Mouse (Mus musculus) CD4-positive, CD25-positive, alpha-beta regulatory T cell, adult 2 months (primary cell): ENCODE data around the gene H2-T24.
"Not testable (repeated sequence)": the region's sequence is repeated elsewhere in the genome, so short reads cannot be mapped to it uniquely, and the experiment has no call there.

Experiments
- DNase-seq: peaks from one replicate; pipeline ENCODE4 v3.0.0-alpha.2; 2012; ENCODE audit warnings: low read depth, low spot score

The H2-T24 gene

DNA sequence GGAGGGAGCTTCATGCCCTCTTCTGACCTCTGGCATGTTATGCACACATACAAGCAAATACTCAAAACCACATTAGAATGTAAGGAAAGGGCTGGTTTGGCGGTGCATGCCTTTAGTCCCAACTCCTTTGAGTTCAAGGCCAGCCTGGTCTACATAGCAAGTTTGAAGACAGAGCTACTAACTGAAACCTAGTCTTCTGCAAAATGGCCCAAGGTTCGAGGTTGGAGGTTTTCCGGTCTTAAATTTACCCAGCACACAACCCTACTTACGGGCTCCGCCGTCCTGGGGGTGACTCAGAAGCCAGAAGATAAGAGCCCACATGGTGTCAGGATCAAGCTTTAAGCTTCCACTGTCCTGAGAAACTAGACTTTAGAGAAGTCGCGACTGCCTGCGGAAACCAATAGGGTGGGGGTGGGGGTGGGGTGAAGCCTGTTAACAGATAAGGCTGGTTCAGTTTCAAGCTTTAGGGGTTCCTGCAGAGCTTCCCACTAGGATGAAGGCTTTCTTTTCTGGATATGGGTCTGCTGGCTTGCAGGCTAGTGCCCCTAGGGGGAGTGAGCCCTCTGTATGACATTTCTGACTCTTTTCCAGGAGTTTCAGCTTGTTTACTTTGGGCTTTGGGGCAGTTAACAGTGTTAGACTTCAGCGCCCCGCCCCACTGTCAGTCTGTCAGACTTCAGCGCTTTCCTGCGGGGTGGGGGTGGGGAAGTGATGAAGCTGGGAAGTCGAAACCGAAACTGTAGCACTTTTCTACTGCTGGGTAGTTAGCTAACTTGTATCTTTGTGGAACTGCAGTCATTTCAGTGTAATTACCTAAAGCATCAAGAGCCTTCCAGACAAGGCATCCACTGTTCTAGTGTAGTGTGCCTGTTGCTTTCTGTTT, at the start of gene H2-T24:
H2-T24 (minus strand) TSS at position 370 of the 883 bp plus-strand sequence.
- peak; percentile 93 for DNase-seq

GRCm38 (mm10) chr17:36060829-36061228, 40.5 kb upstream of the H2-T24 start:
- DNase-seq = peak; percentile 93

DNA sequence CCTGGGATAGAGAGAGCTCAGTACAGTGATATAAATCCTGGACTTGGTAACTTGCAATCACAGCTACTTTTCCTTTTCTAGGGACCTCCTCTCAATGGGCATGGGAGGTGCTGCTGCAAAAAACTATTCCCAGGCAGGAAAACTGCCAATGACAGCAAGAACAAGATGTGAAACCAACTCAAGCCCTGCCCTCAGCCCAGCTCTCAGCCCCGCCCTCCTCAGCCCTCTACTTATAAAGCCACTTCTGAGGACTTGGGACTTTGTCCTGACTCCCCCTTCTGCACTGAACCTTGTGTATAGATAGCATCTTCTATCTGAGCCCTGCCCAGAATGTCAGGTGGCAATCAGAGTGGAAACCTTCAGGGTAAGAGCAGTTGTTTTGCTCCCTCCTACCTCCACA, 38.0 kb upstream of the H2-T24 start, which contains the start of gene Gm11127:
Gm11127 (minus strand) TSS at position 10 of the 400 bp plus-strand sequence.
- DNase-seq = not testable (repeated sequence)

- DNase-seq = not testable (repeated sequence)
Measured at GRCm38 (mm10) chr17:36057927-36058326, 37.6 kb upstream of the H2-T24 start.

- peak; percentile 38 for DNase-seq
Measured at GRCm38 (mm10) chr17:36043286-36043685, 22.9 kb upstream of the H2-T24 start.

- DNase-seq = peak; percentile 94
Measured at GRCm38 (mm10) chr17:36042610-36043169, 22.3 kb upstream of the H2-T24 start, which contains the start of the genes H2-T22 and Gm6034. Gene H2-T22, minus strand, starts transcription at chr17:36042747. Gene Gm6034, plus strand, starts transcription at chr17:36042961.

GRCm38 (mm10) chr17:36042055-36042454, 21.7 kb upstream of the H2-T24 start:
- not testable (repeated sequence) for DNase-seq

DNA sequence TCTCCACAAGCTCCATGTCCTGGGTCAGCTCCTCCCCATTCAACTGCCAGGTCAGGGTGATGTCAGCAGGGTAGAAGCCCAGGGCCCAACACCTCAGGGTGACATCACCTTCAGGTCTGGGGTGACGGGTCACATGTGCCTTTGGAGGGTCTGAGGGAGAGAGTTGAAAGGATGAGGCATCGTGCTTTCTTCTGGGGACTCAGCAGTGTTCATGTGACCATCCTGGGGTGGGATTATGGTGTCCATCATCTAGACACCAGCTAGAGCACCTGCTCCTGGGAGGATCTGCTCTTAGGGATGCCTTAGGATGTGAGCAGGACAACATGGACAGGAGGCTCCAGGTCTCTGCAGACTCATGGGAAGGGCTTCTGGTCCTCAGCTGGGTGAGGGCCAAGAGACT, 20.2 kb upstream of the H2-T24 start:
- not testable (repeated sequence) for DNase-seq

DNA sequence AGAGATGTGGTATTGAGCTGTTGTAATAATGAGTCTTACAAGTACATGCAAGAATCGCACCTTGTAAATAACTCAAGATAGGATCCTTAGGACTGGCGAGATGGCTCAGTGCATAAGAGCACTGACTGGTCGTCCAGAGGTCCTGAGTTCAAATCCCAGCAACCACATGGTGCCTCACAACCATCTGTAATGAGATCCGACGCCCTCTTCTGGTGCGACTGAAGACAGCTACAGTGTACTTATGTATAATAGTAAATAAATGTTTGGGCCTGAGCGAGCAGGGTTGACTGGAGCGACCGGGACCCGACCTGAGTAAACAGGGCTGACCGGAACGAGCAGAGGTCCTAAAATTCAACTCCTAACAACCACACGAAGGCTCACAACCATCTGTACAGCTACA, 15.8 kb upstream of the H2-T24 start:
- peak; percentile 43 for DNase-seq

DNA sequence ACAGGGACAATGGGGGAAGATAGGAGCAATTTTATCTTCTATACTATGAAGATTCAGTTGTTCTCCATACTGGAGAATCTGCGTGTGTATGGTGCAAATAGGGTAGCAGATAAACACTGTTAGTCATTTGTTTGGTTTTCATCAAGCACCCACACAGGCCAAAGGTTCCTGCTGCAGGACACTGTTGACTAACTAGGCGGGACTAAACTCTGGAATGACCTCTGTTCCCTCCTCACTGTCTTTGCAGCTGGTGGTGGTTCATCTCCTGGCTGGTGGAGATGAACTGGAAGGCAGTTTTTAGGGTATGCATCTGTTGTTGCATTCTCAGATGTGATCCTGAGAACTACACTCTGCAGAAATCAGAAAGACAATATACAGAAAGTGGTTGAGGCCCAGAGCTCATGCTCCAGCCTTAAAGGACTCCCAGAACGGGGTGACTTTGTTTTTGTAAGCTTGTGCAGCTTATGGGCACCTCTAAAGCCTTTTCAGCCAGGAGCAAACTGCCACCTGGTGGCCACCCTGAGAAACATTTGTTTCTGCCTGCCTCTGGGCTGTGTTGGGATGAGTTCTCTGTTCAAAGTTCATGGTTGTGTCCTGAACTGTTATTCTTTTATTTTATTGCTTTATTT, 14.8 kb upstream of the H2-T24 start:
- peak; percentile 78 for DNase-seq

- DNase-seq = not testable (repeated sequence)
Measured at GRCm38 (mm10) chr17:36034524-36034923, 14.2 kb upstream of the H2-T24 start.

DNA sequence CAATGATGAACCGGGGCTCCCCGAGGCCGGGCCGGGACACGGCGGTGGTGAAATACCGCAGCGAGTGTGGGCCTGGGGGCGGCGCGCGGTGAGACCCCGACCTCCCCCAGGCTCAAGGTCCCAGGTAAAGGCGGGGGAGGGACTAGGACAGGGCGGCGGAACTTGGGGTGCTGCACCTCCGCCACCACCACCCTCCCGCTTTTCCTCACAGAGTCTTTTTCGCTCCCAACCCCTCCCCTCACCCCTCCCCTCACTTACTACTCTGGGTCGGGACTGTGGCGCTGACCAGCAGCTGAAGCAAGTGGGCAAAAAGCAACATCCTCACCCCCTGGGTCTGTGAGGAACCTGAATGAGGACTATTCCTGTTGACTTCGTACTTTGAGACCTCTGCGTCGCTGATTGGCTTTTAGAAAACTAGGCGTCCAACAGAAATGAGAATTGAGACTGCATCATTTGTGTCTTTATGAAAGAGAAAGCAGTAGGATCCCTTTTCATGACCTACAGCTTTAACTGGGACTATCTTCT, 12.1 kb upstream of the H2-T24 start, which contains the start of gene H2-T23:
H2-T23 (minus strand) TSS at position 505 of the 525 bp plus-strand sequence.
- peak; percentile 81 for DNase-seq

GRCm38 (mm10) chr17:36031583-36032331, 11.4 kb upstream of the H2-T24 start:
- peak; percentile 67 for DNase-seq

DNA sequence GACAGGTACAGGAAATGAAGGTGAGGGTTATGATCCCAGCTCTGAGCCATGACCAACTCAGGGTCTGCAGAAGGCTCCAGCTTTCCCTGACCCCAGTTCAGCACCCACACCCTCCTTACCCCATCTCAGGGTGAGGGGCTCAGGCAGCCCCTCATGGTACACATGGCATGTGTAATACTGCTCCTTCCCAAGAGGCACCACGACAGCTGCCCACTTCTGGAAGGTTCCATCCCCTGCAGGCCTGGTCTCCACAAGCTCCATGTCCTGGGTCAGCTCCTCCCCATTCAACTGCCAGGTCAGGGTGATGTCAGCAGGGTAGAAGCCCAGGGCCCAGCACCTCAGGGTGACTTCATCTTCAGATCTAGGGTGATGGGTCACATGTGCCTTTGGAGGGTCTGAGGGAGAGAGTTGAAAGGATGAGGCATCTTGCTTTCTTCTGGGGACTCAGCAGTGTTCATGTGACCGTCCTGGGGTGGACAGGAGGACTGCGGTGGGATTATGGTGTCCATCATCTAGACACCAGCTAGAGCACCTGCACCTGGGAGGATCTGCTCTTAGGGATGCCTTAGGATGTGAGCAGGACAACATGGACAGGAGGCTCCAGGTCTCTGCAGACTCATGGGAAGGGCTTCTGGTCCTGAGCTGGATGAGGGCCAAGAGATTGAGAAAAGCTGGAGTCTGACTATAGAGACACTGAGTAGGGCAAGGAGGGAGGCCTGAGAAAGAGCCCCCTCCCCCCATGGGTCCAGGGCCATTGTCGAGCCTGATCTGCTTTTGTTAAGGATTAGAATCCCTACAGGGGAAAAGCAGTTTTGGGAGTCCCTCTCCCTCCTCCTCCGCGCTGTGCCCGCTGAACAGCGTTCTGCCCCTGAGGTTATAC, 10.6 kb upstream of the H2-T24 start:
- DNase-seq = not testable (repeated sequence)

GRCm38 (mm10) chr17:36030046-36030702, 9.8 kb upstream of the H2-T24 start:
- not testable (repeated sequence) for DNase-seq

DNA sequence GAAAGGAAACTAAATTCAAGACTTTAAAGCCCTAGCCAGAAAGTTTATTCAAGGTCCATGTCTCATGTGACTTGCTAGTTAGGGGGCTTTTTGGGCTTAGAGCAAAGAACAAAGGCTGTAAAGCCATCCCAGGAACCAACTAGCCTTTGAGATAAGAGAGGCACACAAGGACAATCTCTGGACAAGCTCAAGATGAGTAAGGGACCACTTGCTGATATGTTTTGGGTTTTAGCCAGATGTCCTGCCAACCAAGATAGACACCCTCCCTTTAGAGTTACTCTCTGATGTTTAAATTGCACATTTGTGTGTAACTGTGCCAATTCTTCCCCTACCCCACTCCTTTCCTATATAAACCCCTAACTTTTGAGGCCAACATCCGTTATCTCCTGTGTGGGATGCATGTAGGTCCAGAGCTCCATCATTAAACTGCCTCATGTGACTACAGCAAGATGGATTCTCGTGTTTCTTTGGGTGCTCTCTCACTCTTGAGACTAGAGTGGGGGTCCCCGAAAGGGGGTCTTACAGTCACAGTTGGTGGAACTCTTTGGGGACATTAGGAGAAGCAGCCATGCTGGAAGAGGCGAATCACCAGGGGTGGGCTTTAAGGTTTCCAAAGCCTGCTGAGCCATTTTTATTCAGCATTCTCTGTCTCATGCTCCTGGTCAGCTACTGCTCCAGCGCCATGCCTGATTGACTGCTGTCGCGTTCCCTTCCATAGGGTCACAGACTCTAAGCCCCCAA, 8.7 kb upstream of the H2-T24 start:
- DNase-seq = no peak

GRCm38 (mm10) chr17:36027663-36028062, 7.3 kb upstream of the H2-T24 start:
- DNase-seq = no peak

DNA sequence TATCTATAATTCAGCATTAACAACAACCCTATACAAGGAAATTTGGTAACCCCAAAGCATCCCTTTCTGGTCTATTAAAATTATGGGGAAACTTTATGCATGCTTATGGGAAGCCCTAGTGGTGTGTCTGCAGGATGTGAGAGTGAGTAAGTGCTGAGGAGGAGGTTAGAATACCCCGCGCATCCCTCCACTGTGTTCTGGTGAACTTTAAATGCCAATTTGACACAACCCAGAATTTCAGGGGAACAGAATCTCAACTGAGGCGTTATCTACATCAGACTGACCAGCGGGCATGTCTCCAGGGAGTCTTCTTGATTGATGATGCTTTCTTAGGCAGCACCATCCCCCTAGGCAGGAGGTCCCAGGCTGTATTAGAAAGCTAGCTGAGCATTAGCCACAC, 5.5 kb upstream of the H2-T24 start:
- no peak for DNase-seq

GRCm38 (mm10) chr17:36025197-36025596, 4.8 kb upstream of the H2-T24 start:
- no peak for DNase-seq
